Mouse (Mus musculus): ENCODE measurements around the gene Cmbl.
"Not testable (repeated sequence)": the region's sequence is repeated elsewhere in the genome, so short reads cannot be mapped to it uniquely, and the experiment has no call there.

Cmbl gene

DNA sequence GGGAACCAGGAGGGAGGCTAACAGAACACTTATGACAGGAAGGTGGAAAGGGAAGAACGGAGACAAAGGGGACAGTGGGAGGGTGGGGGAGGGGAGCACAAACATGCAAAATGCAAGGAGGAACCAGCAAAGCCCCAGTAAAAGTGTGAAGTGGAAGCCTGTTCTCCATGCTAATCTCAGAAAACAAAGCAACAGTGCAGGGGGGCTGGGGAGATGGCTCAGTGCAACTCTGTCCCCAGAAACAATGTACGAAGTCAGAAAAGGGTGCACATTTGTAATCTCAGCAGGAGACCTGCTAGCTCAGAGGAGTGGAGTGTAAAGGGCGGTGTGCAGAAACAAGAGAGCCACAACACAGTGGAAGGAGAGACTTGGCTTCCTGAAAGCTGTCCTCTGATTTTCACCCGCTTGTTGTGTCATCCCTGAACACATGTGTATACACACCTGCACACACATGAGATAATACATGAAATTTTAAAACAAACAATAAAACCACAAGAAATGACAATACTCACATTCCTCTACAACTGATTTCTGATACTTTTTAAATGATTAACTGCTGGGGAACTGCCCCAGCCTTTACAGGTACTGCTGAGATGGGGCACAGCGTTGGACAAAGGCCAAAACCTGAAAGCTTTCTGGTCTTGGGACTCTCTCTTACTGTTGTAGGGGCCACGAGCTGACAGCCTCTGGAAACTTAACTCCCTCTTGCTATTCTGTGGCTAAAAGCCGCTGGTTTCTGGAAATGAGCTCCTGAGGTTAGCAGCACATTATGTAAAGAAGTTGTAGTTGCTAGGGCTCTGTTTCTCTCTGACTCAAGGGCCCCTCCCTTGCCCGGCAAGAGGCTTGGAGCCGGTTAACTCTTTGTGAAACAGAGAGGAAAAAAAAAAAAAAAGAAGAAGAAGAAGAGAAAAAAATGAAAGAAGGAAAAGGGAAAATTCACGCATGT lies 22.9 kb upstream of the Cmbl start:
- no peak for DNase-seq (ENCODE audit: low read depth, low spot score)

DNA sequence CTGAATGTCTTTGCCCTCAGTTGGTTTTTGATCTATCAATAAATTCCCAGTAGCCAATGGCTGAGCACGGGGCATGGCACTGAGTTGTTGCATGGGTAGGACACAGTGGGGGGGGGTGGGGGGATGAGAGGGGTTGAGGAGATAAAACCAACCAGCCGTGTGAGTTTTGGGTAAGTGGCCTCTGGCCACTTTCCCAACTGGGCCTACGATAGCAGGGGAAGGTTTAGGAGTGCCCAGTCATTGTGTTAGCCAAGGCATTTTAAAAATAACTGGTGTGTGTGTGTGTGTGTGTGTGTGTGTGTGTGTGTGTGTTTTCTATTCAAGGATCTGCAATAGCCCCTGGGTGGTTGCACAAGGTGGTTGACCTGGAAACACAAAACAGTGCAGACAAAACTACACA lies 21.9 kb upstream of the Cmbl start:
- DNase-seq (ENCODE audit: low read depth, low spot score): no peak

DNA sequence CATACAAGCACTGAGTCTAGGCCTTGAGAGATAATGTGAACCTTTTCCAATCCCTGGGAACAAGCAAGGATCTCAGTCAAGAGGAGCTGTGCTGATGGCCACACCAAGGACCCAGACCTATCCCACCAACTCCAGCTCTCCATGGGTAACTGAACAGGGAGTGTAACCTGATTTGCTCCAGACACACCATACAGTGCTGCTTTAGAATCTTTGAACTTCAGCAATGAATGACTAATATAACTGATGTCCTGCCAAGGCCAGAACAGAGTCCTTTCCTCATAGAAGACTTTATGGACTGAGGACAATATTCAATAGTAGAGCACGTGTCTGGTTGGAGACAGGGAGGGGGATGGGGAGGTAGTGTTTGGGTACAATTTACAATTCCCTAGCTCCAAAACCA lies 20.1 kb upstream of the Cmbl start:
- no peak for DNase-seq (ENCODE audit: low read depth, low spot score)

DNA sequence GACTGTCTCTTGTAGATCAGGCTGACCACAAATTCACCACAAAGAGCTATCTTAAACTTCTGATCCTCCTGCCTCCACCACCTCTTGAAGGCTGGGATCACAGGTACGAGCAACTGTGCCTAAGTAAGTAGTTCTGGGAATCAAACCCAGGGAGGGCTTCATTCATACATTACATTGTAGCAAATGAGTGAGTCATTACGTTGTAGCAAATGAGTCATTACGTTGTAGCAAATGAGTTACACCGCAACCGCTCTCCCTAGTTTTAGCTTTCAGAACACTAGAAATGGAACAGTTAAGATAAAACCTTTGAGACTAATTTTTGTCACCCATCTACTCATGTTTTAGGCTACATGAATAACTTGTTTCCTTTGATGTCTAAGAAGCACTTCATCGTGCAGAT lies 18.9 kb upstream of the Cmbl start:
- DNase-seq (ENCODE audit: low read depth, low spot score): no peak

DNA sequence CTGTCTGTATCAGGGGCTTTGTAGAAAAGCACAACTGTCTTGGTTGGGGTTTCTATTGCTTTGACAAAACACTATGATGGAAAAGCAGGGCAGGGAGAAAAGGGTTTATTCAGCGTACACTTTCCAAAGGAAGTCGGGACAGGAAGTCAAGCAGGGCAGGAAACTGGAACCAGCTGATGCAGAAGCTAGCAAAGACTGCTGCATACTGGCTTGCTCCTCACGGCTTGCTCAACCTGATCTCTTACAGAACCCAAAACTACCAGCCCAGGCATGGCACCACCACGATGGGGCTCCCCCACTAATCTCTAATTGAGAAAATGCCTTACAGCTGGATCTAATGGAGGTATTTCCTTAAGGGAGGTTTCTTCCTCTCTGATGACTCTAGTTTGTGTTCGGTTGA lies 17.8 kb upstream of the Cmbl start:
- no peak for DNase-seq (ENCODE audit: low read depth, low spot score)

DNA sequence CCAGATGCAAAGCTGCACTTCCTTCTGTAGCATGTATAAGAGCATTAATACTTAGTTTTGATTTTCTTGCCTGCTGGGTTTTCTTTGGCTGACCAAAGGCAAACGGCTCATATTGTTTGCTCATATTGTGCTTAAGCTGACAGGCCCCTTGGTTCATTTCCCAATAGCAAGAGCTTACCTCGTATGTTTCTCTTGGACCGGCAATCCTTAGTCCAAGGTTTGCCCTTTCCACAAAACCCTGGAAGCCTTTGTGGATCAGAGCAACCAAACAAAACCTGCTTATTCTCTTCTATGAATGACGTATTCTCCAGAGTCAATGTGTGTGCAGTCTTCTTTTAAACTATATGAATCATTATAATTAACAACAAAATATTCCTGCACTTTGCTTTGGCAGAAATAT lies 14.8 kb upstream of the Cmbl start:
- DNase-seq (ENCODE audit: low read depth, low spot score): no peak

DNA sequence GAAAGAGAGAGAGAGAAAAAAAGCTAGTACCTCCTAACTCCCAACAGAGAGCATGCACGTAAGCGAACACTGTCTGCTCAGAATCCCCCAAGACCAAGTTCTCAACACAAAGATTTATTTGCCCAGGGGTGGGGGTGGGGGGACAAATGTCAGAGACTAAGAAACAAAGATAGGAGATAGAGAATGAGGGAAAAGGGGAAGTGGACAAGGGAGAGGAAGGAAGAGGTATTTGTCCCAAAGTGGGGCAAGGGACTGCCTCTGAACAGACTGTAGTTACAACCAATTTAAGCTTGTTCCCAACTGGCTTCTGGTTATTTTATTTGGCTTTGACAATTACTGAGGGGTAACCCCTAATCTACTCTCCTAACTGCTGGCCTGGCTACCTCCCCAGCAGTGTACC lies 10.3 kb upstream of the Cmbl start:
- DNase-seq (ENCODE audit: low read depth, low spot score): no peak

DNA sequence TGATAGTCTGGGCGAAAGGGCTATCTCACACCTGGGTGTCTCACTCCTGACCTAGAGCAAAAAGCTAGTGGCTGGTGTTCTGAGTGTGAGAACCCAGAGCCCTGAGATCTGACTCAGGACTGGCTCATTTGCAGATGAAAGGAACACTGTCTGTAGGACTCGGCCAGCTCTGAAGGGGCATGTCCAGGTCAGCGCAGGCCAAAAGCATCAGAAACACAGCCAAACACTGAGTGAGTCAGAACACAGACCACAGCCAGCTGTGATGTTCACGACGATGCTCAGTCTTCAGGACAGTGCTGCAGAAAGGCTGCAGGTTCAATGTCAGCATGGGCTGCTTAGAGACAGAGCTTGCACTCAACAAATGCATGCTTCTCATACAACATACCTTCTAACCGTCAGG lies 3.8 kb upstream of the Cmbl start:
- DNase-seq (ENCODE audit: low read depth, low spot score): no peak

DNA sequence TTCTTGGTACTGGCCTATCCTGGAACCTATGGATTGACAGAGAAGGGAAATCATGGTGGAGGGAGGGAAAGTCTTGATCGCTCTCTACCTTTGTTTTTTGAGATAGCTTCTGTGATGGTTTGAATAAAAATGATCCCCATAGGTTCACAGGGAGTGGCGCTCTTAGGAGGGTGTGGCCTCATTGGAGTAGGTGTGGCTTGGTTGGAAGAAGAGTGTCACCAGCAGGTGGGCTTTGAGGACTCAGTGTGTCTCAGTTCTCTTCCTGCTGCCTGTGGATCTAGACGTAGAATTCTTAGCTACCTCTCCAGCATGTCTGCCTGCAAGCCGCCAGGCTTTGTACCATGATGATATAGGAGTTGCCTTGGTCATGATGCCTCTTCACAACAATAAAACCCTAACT lies 3.2 kb upstream of the Cmbl start:
- no peak for DNase-seq (ENCODE audit: low read depth, low spot score)

DNA sequence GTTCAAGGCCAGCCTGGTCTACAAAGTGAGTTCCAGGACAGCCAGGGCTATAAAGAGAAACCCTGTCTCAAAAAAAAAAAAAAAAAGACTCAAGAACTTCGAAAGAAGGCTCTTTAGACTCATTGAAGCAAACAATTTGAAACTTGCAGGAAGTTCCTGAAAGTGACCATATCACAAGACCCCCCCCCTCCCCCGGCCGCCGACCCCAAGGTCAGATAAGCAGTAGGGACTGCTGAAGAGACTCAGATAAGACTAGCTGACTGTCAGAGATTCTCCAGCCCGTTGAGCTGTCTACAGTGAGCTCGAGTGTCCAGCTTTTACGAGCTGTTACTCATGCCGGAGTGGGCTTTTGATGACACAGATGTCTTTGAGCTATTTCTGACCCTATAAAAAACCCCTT lies 2.3 kb upstream of the Cmbl start:
- DNase-seq (ENCODE audit: low read depth, low spot score): no peak

DNA sequence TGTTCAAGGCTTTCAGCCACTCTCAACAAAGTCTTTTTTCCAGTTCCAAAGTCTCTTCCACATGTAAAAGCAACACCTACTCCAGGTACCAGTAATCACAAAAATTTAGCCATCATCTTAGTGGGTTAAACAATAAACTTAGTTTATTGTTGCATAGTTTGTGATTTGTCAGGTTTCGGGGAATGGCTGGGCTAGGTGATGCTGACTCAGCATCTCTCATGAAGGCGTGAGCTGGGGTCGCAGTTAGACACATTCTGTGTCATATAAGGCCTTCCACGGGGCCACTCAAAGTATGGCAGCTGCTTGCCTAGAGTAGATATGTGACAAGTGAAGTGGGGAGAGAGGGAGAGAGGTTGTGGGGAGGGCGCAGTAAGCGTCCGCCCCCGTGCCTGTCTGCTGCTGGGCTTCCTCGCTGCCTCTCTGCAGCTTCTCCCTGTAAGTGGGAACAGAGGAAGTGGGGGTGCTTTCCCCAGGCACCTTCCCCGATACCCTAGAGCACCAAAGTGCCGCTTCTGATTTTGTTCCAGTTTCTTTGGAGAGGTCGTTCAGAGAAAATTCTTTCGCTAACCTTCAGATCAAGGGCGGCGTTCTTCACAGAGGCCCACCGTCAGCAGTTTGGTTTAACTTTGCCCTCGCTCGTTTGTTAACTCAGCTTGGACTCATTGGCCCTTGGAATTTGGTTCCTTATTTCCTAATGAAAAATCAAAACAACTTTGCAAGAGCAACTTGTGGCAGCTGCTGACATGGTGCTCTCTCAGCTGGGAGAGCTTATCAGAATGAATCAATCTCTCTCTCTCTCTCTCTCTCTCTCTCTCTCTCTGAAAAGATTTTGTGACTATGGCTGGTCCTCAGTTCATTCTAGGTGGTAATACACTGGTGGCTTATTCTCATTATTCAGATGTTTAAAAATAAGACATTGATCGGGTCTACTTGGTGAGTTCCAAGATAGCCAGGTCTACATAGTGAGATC lies 1.3 kb upstream of the Cmbl start:
- no peak for DNase-seq (ENCODE audit: low read depth, low spot score)

DNA sequence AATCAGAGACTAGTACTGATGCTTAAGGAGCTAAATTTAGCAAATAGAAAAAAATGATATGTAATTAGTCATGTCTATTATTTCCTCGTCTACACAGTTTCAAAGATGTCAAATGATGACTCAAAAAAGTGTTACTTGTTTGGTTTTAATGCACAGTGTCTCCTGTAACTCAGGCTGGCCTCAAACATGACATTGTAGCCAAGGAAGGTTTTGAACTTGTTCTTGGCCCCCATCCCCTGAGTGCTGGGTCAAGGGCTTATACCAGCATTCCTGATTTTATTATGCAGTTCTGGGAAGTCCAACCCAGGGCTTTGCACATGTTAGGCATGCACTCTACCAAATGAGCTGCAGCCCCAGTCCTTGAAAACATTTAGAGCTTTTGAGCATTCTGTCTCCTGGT lies 597 bp downstream of the Cmbl start:
- DNase-seq (ENCODE audit: low read depth, low spot score): no peak

DNA sequence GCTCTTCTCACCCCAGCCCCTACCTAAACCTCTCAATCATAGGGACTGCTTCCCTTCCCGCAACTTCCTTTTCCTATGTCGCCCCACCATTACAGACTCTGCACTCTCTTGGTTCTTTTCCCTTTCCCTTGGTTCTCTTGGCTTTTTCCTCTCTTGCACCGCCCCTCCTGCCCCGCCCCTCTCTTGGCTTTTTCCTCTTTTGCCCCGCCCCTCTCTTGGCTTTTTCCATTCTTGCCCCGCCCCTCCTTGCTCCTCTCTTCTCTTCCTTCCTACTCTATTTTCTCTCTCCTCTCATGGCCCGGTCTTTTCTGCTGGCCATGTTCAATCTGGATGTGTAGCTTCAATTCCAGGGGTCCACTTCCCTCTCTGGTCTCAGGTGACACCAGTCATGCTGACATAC lies 2.2 kb downstream of the Cmbl start:
- DNase-seq (ENCODE audit: low read depth, low spot score): no peak

DNA sequence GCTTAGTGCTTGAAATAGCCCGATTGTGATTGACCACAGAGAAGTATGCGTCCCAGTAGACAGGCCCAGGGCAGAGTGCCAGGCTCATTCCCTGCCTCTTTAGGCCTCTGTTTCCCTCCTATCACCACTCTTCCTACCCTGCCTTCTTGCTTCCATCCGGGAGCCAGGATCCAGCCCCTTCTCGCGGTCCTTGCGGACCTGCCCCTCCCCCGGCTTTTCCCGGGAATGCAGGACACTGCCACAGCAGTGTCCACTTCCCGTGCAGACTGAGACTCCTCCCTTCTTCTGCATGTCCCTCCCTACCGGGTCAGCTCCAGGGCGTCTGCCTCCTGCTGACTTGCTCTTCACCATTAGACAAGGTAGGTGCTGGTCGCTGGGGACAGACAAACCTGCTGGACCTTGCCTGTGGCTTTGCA lies 3.4 kb downstream of the Cmbl start:
- DNase-seq (ENCODE audit: low read depth, low spot score): no peak

DNA sequence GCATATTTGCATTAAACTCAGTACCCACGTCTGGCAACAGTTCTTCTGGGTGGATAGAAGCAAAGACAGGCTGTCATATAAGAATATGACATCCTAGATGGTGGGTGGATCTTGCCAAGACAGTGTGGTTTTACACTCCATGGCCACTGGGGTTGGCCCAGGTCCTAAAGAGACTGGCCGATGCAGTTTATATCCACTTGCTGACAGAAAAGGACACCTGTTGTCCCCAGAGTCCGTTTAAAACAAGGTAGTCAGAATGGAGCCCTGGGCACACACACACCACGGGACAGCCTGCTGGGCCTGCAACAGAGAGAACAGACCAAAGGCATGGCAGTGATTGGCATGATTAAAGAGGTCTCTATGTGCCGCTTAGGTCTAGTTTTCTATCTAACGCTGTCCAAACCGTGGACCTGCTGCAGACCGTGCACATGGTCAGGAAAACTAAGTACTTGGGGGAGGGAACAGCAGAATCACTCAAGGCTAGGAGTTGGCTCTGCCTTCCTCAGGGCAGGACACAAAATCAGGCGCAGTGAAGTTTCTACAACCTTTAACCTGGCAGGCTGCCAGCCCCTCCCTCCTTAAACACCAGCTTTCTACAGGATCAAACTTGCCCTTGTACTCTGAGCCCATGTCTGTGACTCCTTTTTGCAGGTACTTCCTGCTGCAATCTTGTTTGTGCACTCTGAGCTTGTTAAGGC lies 4.3 kb downstream of the Cmbl start:
- no peak for DNase-seq (ENCODE audit: low read depth, low spot score)

DNA sequence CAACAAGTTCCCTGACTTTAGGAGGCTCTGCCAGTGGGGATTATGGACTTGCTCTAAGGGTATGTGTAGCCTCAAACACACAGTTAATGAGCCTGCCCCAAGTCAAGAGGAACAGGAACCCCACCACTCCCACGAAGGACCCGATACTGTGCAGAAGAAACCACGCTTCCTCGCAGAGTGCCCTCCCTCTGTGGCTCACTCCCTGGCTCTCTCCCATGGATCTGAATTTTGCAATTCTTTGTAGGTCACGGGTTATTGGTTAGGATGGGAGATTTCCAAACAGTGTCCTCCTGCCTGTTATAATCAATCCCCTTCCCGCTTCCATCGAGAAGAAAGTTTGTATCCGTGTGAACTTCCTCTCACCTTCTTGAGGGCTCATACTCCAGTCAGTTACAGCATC lies 5.8 kb downstream of the Cmbl start:
- no peak for DNase-seq (ENCODE audit: low read depth, low spot score)

DNA sequence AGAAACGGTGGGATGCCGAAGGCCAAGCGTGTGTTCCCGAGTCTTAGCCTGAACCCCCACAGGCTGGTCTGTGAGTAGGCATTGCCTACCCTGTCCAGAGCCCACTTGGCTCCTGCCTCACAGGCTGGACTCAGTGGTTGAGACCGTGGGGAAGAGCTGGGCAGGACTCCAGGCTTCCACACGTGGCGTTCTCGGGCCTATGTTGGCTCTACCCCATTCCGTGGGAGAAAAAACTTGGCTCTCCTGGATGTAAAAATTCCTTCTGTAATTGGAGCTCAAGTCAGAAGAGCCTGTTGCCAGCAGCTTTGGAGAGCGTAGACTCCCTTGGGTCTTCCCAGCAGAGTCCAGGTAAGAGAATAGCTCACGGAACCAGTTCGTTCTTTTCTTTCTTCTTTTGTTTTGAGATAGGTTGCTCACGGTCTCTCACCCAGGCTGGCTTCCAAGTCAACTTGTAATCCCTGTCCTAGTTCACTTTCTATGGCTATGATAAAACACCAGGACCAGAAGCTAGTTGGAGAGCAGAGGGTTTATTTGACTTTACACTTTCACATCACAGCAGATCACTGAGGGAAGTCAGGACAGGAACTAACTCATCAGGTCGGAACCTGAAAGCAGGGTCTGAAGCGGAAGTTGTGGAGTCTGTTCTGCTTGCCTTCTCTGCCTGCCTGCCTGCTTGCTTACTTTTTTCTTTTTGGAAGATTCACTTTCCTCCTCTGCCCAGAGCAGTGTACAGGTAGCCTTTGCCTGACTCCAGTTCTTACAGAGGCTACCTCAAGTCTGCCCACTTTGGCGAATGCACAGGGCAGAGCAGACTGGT lies 6.9 kb downstream of the Cmbl start:
- DNase-seq (ENCODE audit: low read depth, low spot score): peak; percentile 56

DNA sequence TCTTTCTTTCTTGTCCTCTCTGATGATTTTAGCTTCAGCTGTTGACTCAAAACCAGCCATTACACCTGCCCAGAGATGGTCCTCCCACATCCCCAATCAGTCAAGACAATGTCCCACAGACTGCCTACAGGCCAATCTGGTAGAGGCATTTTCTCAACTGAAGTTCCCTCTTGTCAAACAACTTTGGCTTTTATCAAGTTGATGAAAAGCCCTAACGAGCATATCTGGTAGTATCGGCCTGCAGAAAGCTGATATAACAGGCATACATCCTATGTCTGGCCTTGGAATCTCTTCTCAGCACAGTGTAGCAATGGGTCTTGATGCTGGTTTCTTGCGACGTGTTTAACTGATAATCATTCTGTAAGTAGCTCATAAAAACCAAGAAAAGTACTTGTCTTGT lies 8.1 kb downstream of the Cmbl start:
- no peak for DNase-seq (ENCODE audit: low read depth, low spot score)

DNA sequence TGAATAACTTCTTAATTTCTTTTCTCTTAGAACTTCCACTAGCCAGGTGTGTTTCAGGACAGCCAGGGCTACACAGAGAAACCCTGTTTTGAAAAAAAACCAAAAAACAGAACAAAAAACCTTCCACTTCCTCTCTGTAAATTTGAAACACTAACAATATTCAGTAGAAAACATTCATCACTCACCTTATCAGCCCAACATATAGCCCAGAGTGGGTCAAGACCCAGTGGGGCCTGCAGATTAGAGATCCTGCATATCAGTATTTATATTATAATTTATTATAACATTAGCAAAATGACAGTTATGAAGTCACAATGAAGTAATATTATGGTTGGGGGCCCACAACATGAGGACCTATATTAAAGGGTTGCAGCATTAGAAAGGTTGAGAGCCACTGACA lies 8.5 kb downstream of the Cmbl start:
- no peak for DNase-seq (ENCODE audit: low read depth, low spot score)

DNA sequence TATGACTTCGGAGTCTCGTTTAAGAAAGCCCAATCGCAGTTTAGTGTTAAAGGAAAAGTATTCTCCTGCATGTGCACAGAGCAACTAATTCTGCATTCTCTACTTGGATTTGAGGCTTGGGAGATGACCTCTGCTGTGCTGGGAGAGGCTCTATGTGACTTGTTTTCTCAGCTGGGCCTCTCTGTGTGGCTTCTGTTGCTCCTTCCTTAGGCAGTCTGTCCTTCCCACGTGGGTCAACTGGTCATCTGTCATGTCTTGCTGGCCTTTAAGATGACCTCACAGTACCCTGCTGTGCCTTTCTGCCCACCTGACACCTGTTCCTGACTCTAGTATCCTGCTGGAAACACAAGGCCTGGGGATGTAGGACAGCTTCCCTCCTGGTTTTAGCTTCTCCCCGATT lies 10.9 kb downstream of the Cmbl start:
- no peak for DNase-seq (ENCODE audit: low read depth, low spot score)

DNA sequence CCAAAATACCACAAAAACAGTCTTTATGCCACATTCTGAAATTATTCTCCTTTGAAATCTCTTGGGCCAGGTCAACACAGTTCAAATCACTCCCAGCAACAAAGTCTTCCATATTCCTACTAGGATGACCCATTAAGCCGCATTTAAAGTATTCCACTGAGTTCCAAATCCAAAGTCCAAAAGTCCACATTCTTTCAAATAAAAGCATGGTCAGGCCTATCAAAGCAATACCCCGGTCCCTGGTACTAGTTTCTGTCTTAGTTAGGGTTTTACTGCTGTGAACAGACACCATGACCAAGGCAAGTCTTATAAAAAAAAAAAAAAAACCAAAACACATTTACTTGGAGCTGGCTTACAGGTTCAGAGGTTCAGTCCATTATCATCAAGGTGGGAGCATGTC lies 15.9 kb downstream of the Cmbl start:
- DNase-seq (ENCODE audit: low read depth, low spot score): not testable (repeated sequence)
